Mouse (Mus musculus) heart, adult 2 months (tissue): ENCODE results near the gene Cntn5. TPM values are rescaled to one million over a fixed set of nuclear protein-coding genes. Genes with fewer than 3 reads are reported as not detected.
A peak's percentile ranks its signal among the peaks of the same experiment; 100 is the strongest.

Experiments used
- DNase-seq, 2 experiments: peaks; one replicate each; pipeline ENCODE4 v3.0.0; 2021
- H3K27ac ChIP-seq: fragments of 200-600 bp; 2 replicates; pipeline ENCODE4 v1.8.1; 2022
- H3K27me3 ChIP-seq: fragments of 200-500 bp; 2 replicates; pipeline ENCODE4 v1.6.1; 2012; ENCODE audit warnings: mild to moderate bottlenecking, low read length, inconsistent platforms, mixed read lengths; ENCODE audit not compliant: control insufficient read depth, insufficient read depth
- H3K36me3 ChIP-seq: fragments of 200-500 bp; 2 replicates; pipeline ENCODE4 v1.6.1; 2012; ENCODE audit warnings: low read length, inconsistent platforms; ENCODE audit not compliant: control insufficient read depth, insufficient read depth
- H3K4me1 ChIP-seq: fragments of 200-500 bp; 2 replicates; pipeline ENCODE4 v1.6.1; 2011; ENCODE audit warnings: low read length; ENCODE audit not compliant: control insufficient read depth, insufficient read depth
- H3K4me3 ChIP-seq: fragments of 200-600 bp; 2 replicates; pipeline ENCODE4 v1.8.1; 2022
- H3K79me2 ChIP-seq: fragments of 200-500 bp; replicated peaks from 2 replicates; pipeline ENCODE4 v1.6.1; 2012; ENCODE audit warnings: mild to moderate bottlenecking, inconsistent platforms, low read length, moderate library complexity, mixed read lengths; ENCODE audit not compliant: control insufficient read depth, insufficient read depth
- H3K9ac ChIP-seq: fragments of 200-500 bp; 2 replicates; pipeline ENCODE4 v1.6.1; 2012; ENCODE audit warnings: low read depth, mild to moderate bottlenecking, control low read depth, inconsistent platforms, low read length, mixed read lengths
- CTCF ChIP-seq: fragments of 200-600 bp; IDR thresholded peaks from 2 replicates; pipeline ENCODE4 v1.8.1; 2022; ENCODE audit warnings: antibody characterized with exemption, mild to moderate bottlenecking, moderate library complexity
- EP300 ChIP-seq: fragments of 200-500 bp; IDR thresholded peaks from 2 replicates; pipeline ENCODE4 v1.6.1; 2011; ENCODE audit warnings: low read depth, low read length, control low read depth; ENCODE audit not compliant: insufficient read depth
- POLR2A ChIP-seq: fragments of 200-500 bp; IDR thresholded peaks from 2 replicates; pipeline ENCODE4 v1.6.1; 2011; ENCODE audit warnings: mild to moderate bottlenecking, low read depth, low read length, control low read depth; ENCODE audit not compliant: insufficient read depth
- WGBS: fragments of 180-500 bp; shearing (Covaris S2); methylation state at CpG from one replicate; pipeline ENCODE4 v1.1.7; 2018; 5-methylcytosine and 5-hydroxymethylcytosine counted together
- intact Hi-C: fragments of 180-260 bp; cut with DNase I; formaldehyde crosslinking; loops from one replicate; pipeline ENCODE4 v1.15.1; 2025
- long read RNA-seq: library from polyadenylated mRNA; stranded (forward); transcript quantifications from one replicate; pipeline ENCODE4 v2.0.0, GENCODE M21; 2021
- polyA plus RNA-seq: library from polyadenylated mRNA; depleted of rRNA; stranded (reverse); fragments of >200 nt; gene quantifications from 2 replicates; pipeline ENCODE4 v1.2.3, GENCODE M21; 2012; rRNA removed
- total RNA-seq, 2 experiments: library from RNA; stranded (reverse); gene quantifications; 2 replicates each; pipeline ENCODE4 v1.2.3; 2021

The Cntn5 gene
- under 1 TPM; 0.29 to 0.48 TPM for total RNA-seq
- 0.21 and 0.59 TPM in 2 replicates for polyA plus RNA-seq
- long read RNA-seq, partial matches to known transcripts: 0 of 1 reads
- long read RNA-seq, other reads (novel, unspliced or antisense): 1 of 1 reads

DNA sequence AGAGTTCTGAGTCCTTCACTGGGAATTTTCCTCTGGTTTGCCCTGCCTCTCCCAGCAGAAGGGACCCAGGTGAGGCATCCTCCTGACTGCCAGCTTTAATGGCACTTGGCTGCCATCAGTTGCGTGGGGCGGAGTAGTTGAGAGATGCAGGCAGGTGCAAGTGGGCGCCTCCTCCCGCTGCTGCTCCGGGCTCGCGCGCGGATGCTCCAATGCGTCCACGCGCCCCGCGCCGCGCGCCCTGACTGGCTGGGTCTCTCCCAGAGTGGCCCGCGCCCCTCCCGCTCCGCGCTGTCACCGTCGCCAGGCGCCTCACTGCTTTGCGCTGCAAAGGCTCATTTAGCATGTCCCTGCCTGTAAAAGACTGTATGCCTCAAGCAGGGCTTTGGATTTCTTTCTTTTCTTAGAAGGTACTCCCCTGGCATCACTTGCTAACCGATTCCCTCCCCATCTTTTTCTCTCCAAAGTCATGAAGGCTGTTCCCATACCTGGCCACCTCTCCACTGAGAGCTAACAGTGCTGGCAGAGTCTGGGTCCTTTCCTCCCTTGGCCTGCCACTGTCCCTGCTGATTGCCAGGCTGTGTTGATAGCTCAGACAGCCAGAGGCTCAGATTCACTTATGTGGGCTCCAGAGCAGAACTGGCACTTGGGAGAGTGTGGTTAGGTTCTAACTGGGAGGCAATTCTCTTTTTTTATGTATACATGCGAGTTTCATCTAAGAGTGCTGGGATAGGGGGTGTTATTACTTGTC lies at the start of gene Cntn5:
Gene Cntn5 (minus strand): TSS at position 160 of the 748 bp plus-strand sequence.
- WGBS: 4% methylated on average over 28 of the region's 28 CpGs
- Histone ChIP-seq H3K36me3 (no peaks in the 10 kb centered on the region), H3K4me3 (no peak within 1 kb of the TSS), H3K79me2 (no peaks in the 10 kb centered on the region), H3K27ac (no peak within 1 kb of the TSS), H3K9ac (no peak within 1 kb of the TSS), H3K27me3 (no peaks in the 10 kb centered on the region), H3K4me1 (no peaks in the 10 kb centered on the region)
- intact Hi-C loops: no loop called here
- DNase-seq: no peak
- TF ChIP-seq POLR2A (no peak), CTCF (no peak), EP300 (no peak)

DNA sequence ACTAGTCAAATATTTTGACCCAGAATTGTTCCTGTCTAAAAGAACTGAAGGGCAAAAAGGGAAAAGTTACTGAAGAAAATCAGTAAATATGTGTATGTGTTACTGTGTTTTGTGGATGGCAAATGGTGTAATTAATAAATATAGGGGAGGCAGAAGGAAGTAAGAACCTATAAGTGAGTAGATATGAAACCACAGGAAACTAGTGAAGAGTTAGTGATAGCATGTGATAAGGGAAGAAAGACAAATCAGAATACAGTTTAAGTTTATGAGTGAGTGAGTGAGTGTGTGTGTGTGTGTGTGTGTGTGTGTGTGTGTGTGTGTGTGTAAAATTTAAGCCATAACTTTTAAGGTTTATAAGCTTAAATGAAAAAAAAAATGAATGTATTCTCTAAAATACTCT lies 45.9 kb upstream of the Cntn5 start:
- Histone ChIP-seq H3K4me3 (no peak overlapping the region), H3K79me2 (no peaks in the 10 kb centered on the region), H3K36me3 (no peaks in the 10 kb centered on the region), H3K27me3 (no peaks in the 10 kb centered on the region), H3K4me1 (no peaks in the 10 kb centered on the region), H3K27ac (no peak overlapping the region), H3K9ac (no peak overlapping the region)
- TF ChIP-seq EP300 (no peak), CTCF (no peak), POLR2A (no peak)
- no peak for DNase-seq
- intact Hi-C loops: no loop called here

DNA sequence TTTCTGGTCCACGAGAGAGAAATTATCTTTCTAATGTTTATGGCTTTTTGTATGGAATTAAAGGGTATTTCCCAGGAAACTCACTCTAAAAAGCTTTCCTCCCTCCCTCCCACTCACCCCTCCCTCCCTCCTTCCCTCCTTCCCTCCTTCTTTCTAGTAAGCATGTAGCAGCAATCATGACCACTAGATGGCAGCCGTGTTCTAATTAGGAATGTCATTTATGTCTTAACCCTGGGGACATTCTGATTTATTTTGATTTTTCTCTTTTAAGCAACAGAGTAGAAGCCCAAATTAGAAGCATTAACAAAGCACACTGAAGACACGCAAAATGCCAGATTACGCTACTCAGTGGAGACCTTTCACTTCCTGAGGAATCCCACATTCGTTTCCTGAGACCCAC lies 5.0 kb upstream of the Cntn5 start:
- no peaks in the 10 kb centered on the region for H3K27me3 ChIP-seq
- DNase-seq: no peak
- H3K36me3 ChIP-seq: no peaks in the 10 kb centered on the region
- intact Hi-C loops: no loop called here
- H3K9ac ChIP-seq: no peak overlapping the region
- H3K27ac ChIP-seq: no peak overlapping the region
- H3K4me3 ChIP-seq: no peak overlapping the region
- H3K79me2 ChIP-seq: no peaks in the 10 kb centered on the region
- H3K4me1 ChIP-seq: no peaks in the 10 kb centered on the region
- TF ChIP-seq CTCF (peak; percentile 61), EP300 (no peak)
- WGBS: 17% methylated on average over 5 of the region's 5 CpGs

DNA sequence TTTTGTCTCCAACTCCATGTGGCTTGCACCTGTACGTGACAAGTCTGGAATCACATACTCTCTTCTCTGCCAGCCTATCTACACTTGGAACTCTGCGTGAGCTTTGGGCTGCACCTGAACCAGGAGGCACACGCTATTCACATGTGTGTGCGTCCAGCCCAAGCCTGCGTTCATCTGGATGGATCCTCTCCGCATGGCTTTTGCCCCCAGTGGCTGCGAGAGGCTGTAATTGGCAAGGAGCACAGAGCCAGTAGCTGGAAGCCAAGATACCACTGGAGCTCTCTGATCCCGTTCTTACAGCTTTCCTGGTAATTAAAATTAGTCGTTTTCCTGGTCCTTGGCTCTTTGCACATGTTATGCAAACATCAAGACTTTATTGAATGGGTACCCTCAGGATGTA lies 1.1 kb upstream of the Cntn5 start:
- no peak for DNase-seq
- no peak overlapping the region for H3K9ac ChIP-seq
- H3K27ac ChIP-seq: no peak overlapping the region
- no peaks in the 10 kb centered on the region for H3K4me1 ChIP-seq
- H3K27me3 ChIP-seq: no peaks in the 10 kb centered on the region
- no peaks in the 10 kb centered on the region for H3K79me2 ChIP-seq
- H3K36me3 ChIP-seq: no peaks in the 10 kb centered on the region
- WGBS: 65% methylated on average over 9 of the region's 9 CpGs
- intact Hi-C loops: no loop called here
- H3K4me3 ChIP-seq: no peak overlapping the region
- TF ChIP-seq POLR2A (no peak), EP300 (no peak), CTCF (no peak)

DNA sequence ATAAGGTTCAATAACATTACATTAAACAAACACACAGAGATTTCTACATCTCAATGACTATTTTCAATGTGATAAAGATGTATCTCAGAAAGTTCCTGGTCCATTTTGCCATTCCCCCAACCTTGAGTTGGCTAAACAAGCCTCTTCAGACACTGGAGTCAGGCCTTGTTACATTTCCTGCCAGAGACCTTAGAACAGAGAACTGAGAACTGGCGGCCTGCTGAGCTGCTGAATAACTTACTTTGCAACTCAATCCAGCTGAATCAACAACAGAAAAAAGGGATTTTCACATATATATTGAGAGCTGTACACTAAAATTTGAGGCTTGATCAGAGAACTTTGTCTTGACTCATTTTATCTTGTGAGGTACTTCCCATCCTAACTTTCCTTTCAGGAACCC lies 24.8 kb downstream of the Cntn5 start:
- Histone ChIP-seq H3K27ac (no peak overlapping the region), H3K4me3 (no peak overlapping the region), H3K4me1 (no peaks in the 10 kb centered on the region), H3K9ac (no peak overlapping the region), H3K27me3 (no peaks in the 10 kb centered on the region), H3K79me2 (no peaks in the 10 kb centered on the region), H3K36me3 (no peaks in the 10 kb centered on the region)
- intact Hi-C loops: no loop called here
- DNase-seq: no peak
- 44% methylated on average over 1 of the region's 1 CpGs for WGBS
- TF ChIP-seq CTCF (no peak), POLR2A (no peak), EP300 (no peak)

DNA sequence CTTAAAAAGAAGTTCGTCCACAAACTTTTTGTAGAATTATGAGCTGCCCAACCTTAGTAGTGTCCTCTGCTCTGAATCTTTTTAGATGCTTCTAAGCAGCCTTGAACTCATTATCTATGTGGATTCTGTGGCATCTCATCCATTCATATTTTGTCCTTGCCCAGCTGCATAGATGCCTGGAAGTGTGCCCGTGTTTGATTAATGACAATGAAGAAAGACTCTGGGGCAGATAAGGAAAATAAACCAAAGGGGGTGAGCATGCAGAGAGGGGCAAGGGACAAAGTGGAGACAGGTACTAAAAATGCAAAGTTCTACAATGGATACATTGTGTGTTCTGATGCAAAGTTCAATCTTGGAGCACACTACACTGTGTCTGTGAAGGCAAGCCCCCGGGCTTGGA lies 30.7 kb downstream of the Cntn5 start:
- Histone ChIP-seq H3K4me1 (no peaks in the 10 kb centered on the region), H3K36me3 (no peaks in the 10 kb centered on the region), H3K27ac (no peak overlapping the region), H3K79me2 (no peaks in the 10 kb centered on the region), H3K4me3 (no peak overlapping the region), H3K9ac (no peak overlapping the region), H3K27me3 (no peaks in the 10 kb centered on the region)
- TF ChIP-seq POLR2A (no peak), EP300 (no peak), CTCF (no peak)
- no peak for DNase-seq
- intact Hi-C loops: no loop called here
- WGBS: 65% methylated on average over 3 of the region's 3 CpGs
